Mouse (Mus musculus) myocyte (in vitro differentiated cells): ENCODE measurements around the gene Rims4.

Source experiments
- CEBPB ChIP-seq: IDR thresholded peaks from 2 replicates; pipeline ENCODE4 v1.6.1; 2011; ENCODE audit warnings: mild to moderate bottlenecking, moderate library complexity; ENCODE audit not compliant: poor library complexity, insufficient read depth, severe bottlenecking
- E2F4 ChIP-seq: IDR thresholded peaks from one replicate; pipeline ENCODE4 v1.6.1; 2011; ENCODE audit warnings: mild to moderate bottlenecking, control low read depth, moderate library complexity; ENCODE audit not compliant: insufficient read depth
- MAX ChIP-seq: IDR thresholded peaks from one replicate; pipeline ENCODE4 v1.6.1; 2011; ENCODE audit warnings: low read depth, mild to moderate bottlenecking, control low read depth
- MYOD1 ChIP-seq, 3 experiments: IDR thresholded peaks; one replicate each; pipeline ENCODE4 v1.6.1; 2011; ENCODE audit warnings: control low read depth in 2 of 3, low read depth in 2 of 3, mild to moderate bottlenecking in 2 of 3, moderate library complexity in 1 of 3; ENCODE audit not compliant: insufficient read length in 2 of 3, control insufficient read depth in 1 of 3
- MYOG ChIP-seq, 3 experiments: IDR thresholded peaks; one replicate each; pipeline ENCODE4 v1.6.1; 2011; ENCODE audit warnings: control low read depth in 2 of 3, low read depth in 2 of 3, mild to moderate bottlenecking in 2 of 3; ENCODE audit not compliant: insufficient read length in 2 of 3, control insufficient read depth in 1 of 3, insufficient read depth in 1 of 3
- POLR2A ChIP-seq: IDR thresholded peaks from one replicate; pipeline ENCODE4 v1.6.1; 2011; ENCODE audit warnings: low read depth, mild to moderate bottlenecking, control low read depth, moderate library complexity; ENCODE audit not compliant: insufficient read length
- POLR2AphosphoS2 ChIP-seq: IDR thresholded peaks from one replicate; pipeline ENCODE4 v1.6.1; 2011; ENCODE audit warnings: low read depth, control low read depth; ENCODE audit not compliant: insufficient read length
- SRF ChIP-seq: IDR thresholded peaks from one replicate; pipeline ENCODE4 v1.6.1; 2011; ENCODE audit warnings: low read depth; ENCODE audit not compliant: control insufficient read depth, insufficient read length
- USF1 ChIP-seq: IDR thresholded peaks from one replicate; pipeline ENCODE4 v1.6.1; 2011; ENCODE audit warnings: low read depth, mild to moderate bottlenecking, control low read depth, moderate library complexity

GRCm38 (mm10) chr2:163889411-163889810, 29.1 kb downstream of the Rims4 start:
- TF ChIP-seq POLR2A (no peak), SRF (no peak), USF1 (no peak), MAX (no peak), MYOD1 (IDR thresholded peaks at IDR 0.05; ENCODE audit: control insufficient read depth in 1 of 3, insufficient read length in 2 of 3, low read depth in 2 of 3) (no peak), MYOG (IDR thresholded peaks at IDR 0.05; ENCODE audit: control insufficient read depth in 1 of 3, insufficient read depth in 1 of 3, insufficient read length in 2 of 3, low read depth in 2 of 3) (no peak), E2F4 (no peak), CEBPB (no peak), POLR2AphosphoS2 (no peak)
